Mouse (Mus musculus): ENCODE measurements around the gene Olfr902. TPM values are rescaled to one million over a fixed set of nuclear protein-coding genes. Genes with fewer than 3 reads are reported as not detected.
"Not testable (repeated sequence)": the region's sequence is repeated elsewhere in the genome, so short reads cannot be mapped to it uniquely, and the experiment has no call there.

Gene Olfr902
- total RNA-seq (2014; rRNA removed) = not detected in 2 replicates
- not detected in 2 replicates for polyA plus RNA-seq (2015; fragmentation: Nextera tagmentation; extraction: Ambion mirVana)

GRCm38 (mm10) chr9:38447352-38447751, at the start of gene Olfr902:
Olfr902 (plus strand) TSS chr9:38447652.
- Histone ChIP-seq H3K36me3 (ENCODE audit: insufficient read depth) (no peaks in the 10 kb centered on the region), H3K4me3 (ENCODE audit: low read depth, low read length) (no peak within 1 kb of the TSS), H3K27me3 (ENCODE audit: insufficient read depth, low read length) (no peaks in the 10 kb centered on the region), H3K4me1 (ENCODE audit: insufficient read depth) (no peaks in the 10 kb centered on the region), H3K27ac (ENCODE audit: low read depth, low read length) (no peak within 1 kb of the TSS), H3K4me2 (ENCODE audit: low read depth) (no peak within 1 kb of the TSS), H3K9me3 (ENCODE audit: low read length) (no peaks in the 10 kb centered on the region), H3K9ac (no peak within 1 kb of the TSS)
- no peak for DNase-seq
- 92% methylated on average over 5 of the region's 5 CpGs for WGBS
- TF ChIP-seq CTCF (IDR thresholded peaks at IDR 0.05; ENCODE audit: low read depth) = no peak
- no peak for ATAC-seq

GRCm38 (mm10) chr9:38401398-38401797, 46.1 kb upstream of the Olfr902 start, which contains the start of gene Olfr147:
Olfr147 (plus strand) TSS chr9:38401698.
- Histone ChIP-seq H3K27ac (ENCODE audit: low read depth, low read length) (no peak within 1 kb of the TSS), H3K4me2 (ENCODE audit: low read depth) (no peak within 1 kb of the TSS), H3K9me3 (ENCODE audit: low read length) (no peaks in the 10 kb centered on the region), H3K27me3 (ENCODE audit: insufficient read depth, low read length) (no peaks in the 10 kb centered on the region), H3K4me1 (ENCODE audit: insufficient read depth) (no peaks in the 10 kb centered on the region), H3K36me3 (ENCODE audit: insufficient read depth) (no peaks in the 10 kb centered on the region), H3K4me3 (ENCODE audit: low read depth, low read length) (no peak within 1 kb of the TSS), H3K9ac (no peak within 1 kb of the TSS)
- TF ChIP-seq CTCF (IDR thresholded peaks at IDR 0.05; ENCODE audit: low read depth) = no peak
- 85% methylated on average over 1 of the region's 1 CpGs for WGBS
- DNase-seq = no peak
- ATAC-seq = no peak

- ATAC-seq = not testable (repeated sequence)
Observed at GRCm38 (mm10) chr9:38407502-38407901, 40.0 kb upstream of the Olfr902 start.

GRCm38 (mm10) chr9:38413502-38413901, 34.0 kb upstream of the Olfr902 start:
- H3K9ac ChIP-seq; H3K9me3 ChIP-seq (ENCODE audit: low read length); H3K27ac ChIP-seq (ENCODE audit: low read depth, low read length); ATAC-seq; H3K27me3 ChIP-seq (ENCODE audit: insufficient read depth, low read length); H3K4me1 ChIP-seq (ENCODE audit: insufficient read depth); H3K4me3 ChIP-seq (ENCODE audit: low read depth, low read length); DNase-seq; H3K4me2 ChIP-seq (ENCODE audit: low read depth); H3K36me3 ChIP-seq (ENCODE audit: insufficient read depth): not testable (repeated sequence)
- 95% methylated on average over 14 of the region's 14 CpGs for WGBS

More at GRCm38 (mm10) chr9:38407502-38407901, 40.0 kb upstream of the Olfr902 start:
- not testable (repeated sequence) for H3K4me2 ChIP-seq (ENCODE audit: low read depth); H3K27ac ChIP-seq (ENCODE audit: low read depth, low read length); DNase-seq; H3K4me3 ChIP-seq (ENCODE audit: low read depth, low read length); H3K36me3 ChIP-seq (ENCODE audit: insufficient read depth); H3K4me1 ChIP-seq (ENCODE audit: insufficient read depth); H3K27me3 ChIP-seq (ENCODE audit: insufficient read depth, low read length); H3K9ac ChIP-seq; H3K9me3 ChIP-seq (ENCODE audit: low read length)
- 86% methylated on average over 3 of the region's 3 CpGs for WGBS

GRCm38 (mm10) chr9:38423801-38424200, 23.7 kb upstream of the Olfr902 start:
- Histone ChIP-seq H3K27me3 (ENCODE audit: insufficient read depth, low read length) (no peaks in the 10 kb centered on the region), H3K4me3 (ENCODE audit: low read depth, low read length) (no peak overlapping the region), H3K27ac (ENCODE audit: low read depth, low read length) (no peak overlapping the region), H3K9me3 (ENCODE audit: low read length) (no peaks in the 10 kb centered on the region), H3K36me3 (ENCODE audit: insufficient read depth) (no peaks in the 10 kb centered on the region), H3K4me1 (ENCODE audit: insufficient read depth) (no peaks in the 10 kb centered on the region), H3K4me2 (ENCODE audit: low read depth) (no peak overlapping the region), H3K9ac (no peak overlapping the region)
- ATAC-seq (no peak), DNase-seq (no peak)
- TF ChIP-seq CTCF (IDR thresholded peaks at IDR 0.05; ENCODE audit: low read depth) = no peak

GRCm38 (mm10) chr9:38427026-38427425, 20.4 kb upstream of the Olfr902 start:
- Histone ChIP-seq H3K4me2 (ENCODE audit: low read depth) (no peak overlapping the region), H3K9ac (no peak overlapping the region), H3K27ac (ENCODE audit: low read depth, low read length) (no peak overlapping the region), H3K4me3 (ENCODE audit: low read depth, low read length) (no peak overlapping the region), H3K9me3 (ENCODE audit: low read length) (no peaks in the 10 kb centered on the region), H3K4me1 (ENCODE audit: insufficient read depth) (no peaks in the 10 kb centered on the region), H3K27me3 (ENCODE audit: insufficient read depth, low read length) (no peaks in the 10 kb centered on the region), H3K36me3 (ENCODE audit: insufficient read depth) (no peaks in the 10 kb centered on the region)
- 61% methylated on average over 1 of the region's 1 CpGs for WGBS
- ATAC-seq (no peak), DNase-seq (no peak)
- TF ChIP-seq CTCF (IDR thresholded peaks at IDR 0.05; ENCODE audit: low read depth) = no peak

GRCm38 (mm10) chr9:38429155-38429554, 18.3 kb upstream of the Olfr902 start, which contains the start of gene Olfr901:
Olfr901 (plus strand) TSS chr9:38429455.
- Histone ChIP-seq H3K9me3 (ENCODE audit: low read length) (no peaks in the 10 kb centered on the region), H3K4me2 (ENCODE audit: low read depth) (no peak within 1 kb of the TSS), H3K27me3 (ENCODE audit: insufficient read depth, low read length) (no peaks in the 10 kb centered on the region), H3K9ac (no peak within 1 kb of the TSS), H3K36me3 (ENCODE audit: insufficient read depth) (no peaks in the 10 kb centered on the region), H3K4me1 (ENCODE audit: insufficient read depth) (no peaks in the 10 kb centered on the region), H3K27ac (ENCODE audit: low read depth, low read length) (no peak within 1 kb of the TSS), H3K4me3 (ENCODE audit: low read depth, low read length) (no peak within 1 kb of the TSS)
- WGBS = 92% methylated on average over 1 of the region's 1 CpGs
- TF ChIP-seq CTCF (IDR thresholded peaks at IDR 0.05; ENCODE audit: low read depth) = no peak
- ATAC-seq (no peak), DNase-seq (no peak)

GRCm38 (mm10) chr9:38462844-38463243, 15.4 kb downstream of the Olfr902 start, which contains the start of gene Olfr904:
Olfr904 (plus strand) TSS chr9:38463144.
- ATAC-seq (no peak), DNase-seq (no peak)
- H3K27ac ChIP-seq (ENCODE audit: low read depth, low read length) = no peak within 1 kb of the TSS
- H3K36me3 ChIP-seq (ENCODE audit: insufficient read depth) = no peaks in the 10 kb centered on the region
- H3K4me2 ChIP-seq (ENCODE audit: low read depth) = no peak within 1 kb of the TSS
- TF ChIP-seq CTCF (IDR thresholded peaks at IDR 0.05; ENCODE audit: low read depth) = no peak
- no peak within 1 kb of the TSS for H3K4me3 ChIP-seq (ENCODE audit: low read depth, low read length)
- no peak within 1 kb of the TSS for H3K9ac ChIP-seq
- H3K4me1 ChIP-seq (ENCODE audit: insufficient read depth) = no peaks in the 10 kb centered on the region
- H3K9me3 ChIP-seq (ENCODE audit: low read length) = no peaks in the 10 kb centered on the region
- no peaks in the 10 kb centered on the region for H3K27me3 ChIP-seq (ENCODE audit: insufficient read depth, low read length)

All from forebrain, postnatal 0 days (tissue).